Mouse (Mus musculus) cerebellum, adult 2 months (tissue): ENCODE measurements around the gene Zbtb20.

Experiments used
- CTCF ChIP-seq: fragments of 200-500 bp; IDR thresholded peaks from 2 replicates; pipeline ENCODE4 v1.5.1; 2011; ENCODE audit warnings: low read depth, mild to moderate bottlenecking, control low read depth, low read length, moderate library complexity, borderline replicate concordance; ENCODE audit not compliant: insufficient read depth
- POLR2A ChIP-seq: fragments of 200-500 bp; IDR thresholded peaks from 2 replicates; pipeline ENCODE4 v1.6.1; 2011; ENCODE audit warnings: low read length, control low read depth, borderline replicate concordance; ENCODE audit not compliant: insufficient read depth

- no peak for TF ChIP-seq POLR2A
- no peak for TF ChIP-seq CTCF
These were observed 345.6 kb downstream of the Zbtb20 start for GRCm38 (mm10) chr16:43221313-43221712.
